Mouse (Mus musculus) cerebellum, adult 2 months (tissue): ENCODE data around the gene Fam234b.

ENCODE experiments used
- CTCF ChIP-seq: fragments of 200-500 bp; IDR thresholded peaks from 2 replicates; pipeline ENCODE4 v1.5.1; 2011; ENCODE audit warnings: low read depth, mild to moderate bottlenecking, control low read depth, low read length, moderate library complexity, borderline replicate concordance; ENCODE audit not compliant: insufficient read depth
- POLR2A ChIP-seq: fragments of 200-500 bp; IDR thresholded peaks from 2 replicates; pipeline ENCODE4 v1.6.1; 2011; ENCODE audit warnings: low read length, control low read depth, borderline replicate concordance; ENCODE audit not compliant: insufficient read depth

DNA sequence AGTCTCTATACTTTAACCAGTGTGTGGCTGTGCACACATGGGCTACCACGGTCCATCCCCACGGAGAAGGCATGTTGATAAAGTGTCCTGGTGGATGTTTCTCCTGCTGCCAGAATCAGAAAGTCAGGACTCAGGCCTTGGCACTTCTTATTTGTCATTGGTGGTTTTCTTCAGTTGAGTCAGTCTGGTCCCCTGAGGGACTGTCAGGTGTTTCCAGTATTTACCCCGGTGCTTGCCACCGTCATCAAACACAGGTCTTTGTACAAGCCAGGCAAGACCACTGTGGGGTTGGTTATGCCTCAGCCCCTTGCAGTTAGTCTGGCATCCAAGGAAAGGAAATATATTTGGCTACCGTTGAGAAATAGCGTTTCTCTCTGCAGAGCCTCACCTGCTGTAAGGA lies 32.8 kb downstream of the Fam234b start:
- TF ChIP-seq CTCF (no peak), POLR2A (no peak)
